Mouse (Mus musculus) cerebellum, adult 9-10 months (tissue): ENCODE results near the gene Spats2l.
A peak's percentile ranks its signal among the peaks of the same experiment; 100 is the strongest.

Source experiments
- DNase-seq: peaks from one replicate; pipeline ENCODE4 v3.0.0; 2022

Spats2l gene

DNA sequence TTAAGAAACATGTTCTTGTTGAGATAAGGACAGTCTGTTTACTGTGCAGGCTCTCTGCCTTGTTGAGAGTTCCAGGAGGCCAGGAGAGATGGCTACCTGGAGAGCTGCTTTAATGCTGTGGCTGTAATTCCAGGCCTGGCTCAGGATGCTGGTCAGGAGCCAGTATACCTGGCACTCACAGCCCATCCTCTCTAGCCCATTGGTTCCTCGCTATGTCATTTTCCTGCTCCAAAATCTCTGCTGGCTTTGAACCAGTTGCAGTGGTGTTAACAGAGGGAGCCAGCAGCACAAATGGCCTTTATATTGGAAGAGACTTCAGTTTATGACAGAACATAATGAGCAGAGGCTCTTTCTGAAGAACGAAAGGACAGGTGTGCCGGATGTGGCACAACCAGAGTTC, 127.5 kb downstream of the Spats2l start:
- no peak for DNase-seq

DNA sequence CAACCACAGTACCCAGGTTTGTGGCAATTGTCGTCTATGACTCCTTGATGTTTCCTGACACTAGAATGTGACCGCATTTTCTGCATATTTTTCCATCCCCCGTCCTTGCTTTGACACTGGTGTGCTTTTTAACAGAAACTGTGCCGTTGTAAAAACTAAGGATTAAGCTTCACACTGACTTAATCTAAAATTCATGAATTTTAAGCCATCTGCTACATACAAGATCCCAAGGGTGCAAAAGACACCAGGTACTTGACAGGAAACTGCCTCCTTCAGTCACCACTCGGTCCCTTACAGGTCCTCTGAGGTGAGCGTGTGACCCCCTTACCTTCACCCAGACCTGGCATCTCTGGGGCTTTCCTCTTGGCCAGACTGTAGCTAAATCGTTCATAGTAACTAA, 129.8 kb downstream of the Spats2l start:
- DNase-seq = no peak

GRCm38 (mm10) chr1:57905912-57906311, 131.9 kb downstream of the Spats2l start:
- DNase-seq = no peak

- no peak for DNase-seq
These were observed 132.3 kb downstream of the Spats2l start for GRCm38 (mm10) chr1:57906312-57906711.

- DNase-seq = no peak
These were observed 137.6 kb downstream of the Spats2l start for GRCm38 (mm10) chr1:57911561-57911960.

- DNase-seq = no peak
These were observed 143.4 kb downstream of the Spats2l start for GRCm38 (mm10) chr1:57917342-57917741.

GRCm38 (mm10) chr1:57918567-57918966, 144.6 kb downstream of the Spats2l start:
- no peak for DNase-seq

GRCm38 (mm10) chr1:57934287-57934686, 160.3 kb downstream of the Spats2l start:
- no peak for DNase-seq

- no peak for DNase-seq
These were observed 166.7 kb downstream of the Spats2l start for GRCm38 (mm10) chr1:57940691-57941090.

DNA sequence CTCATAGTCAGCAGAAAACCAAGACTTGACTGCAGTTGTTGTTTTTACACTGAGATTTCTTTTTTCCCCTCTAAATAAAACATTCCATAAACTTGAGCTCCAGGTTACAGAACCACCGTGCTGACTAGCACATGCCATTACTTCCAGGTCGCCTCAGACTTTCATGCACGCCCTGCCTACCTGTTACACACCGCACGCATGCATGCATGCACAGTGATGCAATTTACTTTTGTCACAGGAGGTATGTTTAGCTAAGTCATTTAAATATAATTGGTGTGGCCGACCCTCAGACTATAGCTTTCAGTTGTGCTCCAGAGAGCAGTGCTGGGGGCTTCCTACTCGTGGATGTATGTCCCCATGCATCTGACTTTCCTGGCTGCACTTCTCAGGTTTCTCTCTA, 167.1 kb downstream of the Spats2l start:
- DNase-seq = no peak

GRCm38 (mm10) chr1:57941734-57942133, 167.8 kb downstream of the Spats2l start:
- no peak for DNase-seq

DNA sequence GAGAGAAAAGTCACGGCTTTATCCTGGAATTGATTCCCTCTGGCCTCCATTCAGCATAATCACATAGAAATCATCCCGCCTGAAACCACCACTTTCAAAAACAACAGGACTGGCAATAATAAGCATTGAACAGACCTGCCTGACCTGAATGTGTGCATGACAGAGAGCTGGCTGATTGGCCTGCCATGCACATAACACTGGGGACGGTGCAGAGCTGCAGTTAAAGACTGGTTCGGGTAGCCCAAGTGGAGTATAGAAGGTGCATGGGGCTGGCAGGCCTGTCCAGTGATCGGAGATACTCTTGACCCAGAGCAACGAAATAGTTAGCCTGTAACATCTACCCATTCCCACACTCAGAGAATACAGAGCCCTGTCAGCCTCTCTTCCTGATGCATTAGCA, 168.3 kb downstream of the Spats2l start:
- DNase-seq = no peak

- DNase-seq = no peak
These were observed 173.8 kb downstream of the Spats2l start for GRCm38 (mm10) chr1:57947552-57948347.

DNA sequence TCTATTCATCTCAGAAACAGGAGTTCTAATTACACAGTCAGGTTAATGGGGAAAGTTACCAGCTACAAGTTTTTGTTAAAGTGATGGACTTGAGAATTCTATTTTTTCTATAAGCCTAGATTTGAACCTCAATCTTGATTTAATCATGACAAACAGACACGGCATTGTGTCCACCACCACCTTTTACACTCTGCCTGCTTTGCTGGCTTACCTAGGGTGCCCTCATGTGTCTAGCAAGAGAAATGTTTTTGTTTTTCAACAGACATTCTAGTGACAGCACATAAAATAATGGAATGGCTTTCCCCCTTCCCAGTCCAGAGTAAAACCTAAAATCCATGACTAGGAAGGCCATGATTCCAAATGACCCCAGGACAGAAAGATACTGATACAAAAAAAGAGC, 175.2 kb downstream of the Spats2l start:
- no peak for DNase-seq

- no peak for DNase-seq
These were observed 175.8 kb downstream of the Spats2l start for GRCm38 (mm10) chr1:57949716-57950115.

- no peak for DNase-seq
These were observed 178.5 kb downstream of the Spats2l start for GRCm38 (mm10) chr1:57952509-57952908.

DNA sequence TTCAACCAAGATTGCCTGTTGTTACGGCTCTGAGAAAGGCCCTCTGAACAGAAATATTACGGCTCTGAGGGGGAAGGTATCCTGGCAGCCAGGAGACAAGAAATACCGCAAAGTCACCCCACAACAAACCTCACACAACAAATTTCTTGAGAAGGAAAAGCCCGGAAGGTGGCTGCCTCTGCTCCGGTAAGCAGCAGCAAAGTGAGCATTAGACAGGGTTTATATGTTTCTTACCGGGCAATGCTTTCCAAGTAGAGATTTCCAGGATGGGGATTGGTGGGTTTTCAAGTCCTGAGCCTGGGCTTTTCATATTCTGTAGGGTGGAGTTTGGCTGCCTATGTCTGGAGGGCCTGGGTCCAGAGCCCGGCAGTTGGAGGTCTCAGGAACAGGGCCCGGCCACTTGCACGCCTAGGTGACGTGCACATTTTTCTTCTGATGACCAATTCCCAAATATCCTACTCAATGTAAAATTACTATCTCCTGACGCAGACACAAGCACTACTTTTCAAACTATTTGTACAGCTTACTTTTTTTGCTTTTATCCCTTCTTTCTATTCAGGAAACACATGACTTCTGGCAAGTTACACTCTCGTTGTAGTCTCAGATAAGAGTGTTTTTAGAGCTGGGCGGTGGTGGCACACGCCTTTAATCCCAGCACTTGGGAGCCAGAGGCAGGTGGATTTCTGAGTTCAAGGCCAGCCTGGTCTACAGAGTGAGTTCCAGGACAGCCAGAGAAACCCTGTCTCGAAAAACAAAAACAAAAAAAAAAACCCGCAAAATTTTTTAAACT, 179.8 kb downstream of the Spats2l start:
- DNase-seq = no peak

GRCm38 (mm10) chr1:57954376-57954765, 180.4 kb downstream of the Spats2l start:
- DNase-seq = no peak

GRCm38 (mm10) chr1:57955774-57956173, 181.8 kb downstream of the Spats2l start:
- DNase-seq = no peak

- peak; percentile 95 for DNase-seq
These were observed 195.6 kb downstream of the Spats2l start for GRCm38 (mm10) chr1:57969327-57970271.

GRCm38 (mm10) chr1:57971588-57971987, 197.6 kb downstream of the Spats2l start:
- no peak for DNase-seq

DNA sequence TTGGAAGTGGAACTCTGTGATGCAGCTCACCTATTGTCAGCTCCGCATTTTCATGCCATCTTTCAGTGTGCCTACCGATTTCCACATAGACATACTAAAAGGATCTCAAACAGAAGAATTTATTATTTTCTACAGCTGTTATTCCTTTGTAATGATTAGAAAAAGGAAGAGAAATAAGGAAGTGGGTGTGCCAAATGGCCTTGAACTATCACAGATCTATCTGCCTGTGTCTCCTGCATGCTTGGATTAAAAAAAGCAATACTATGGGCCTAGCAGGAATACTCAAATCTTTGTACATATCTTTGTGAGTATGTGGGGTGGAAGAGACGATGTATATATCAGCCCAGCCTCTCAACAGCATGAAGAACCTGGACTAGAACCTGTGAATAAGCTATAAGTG, 202.9 kb downstream of the Spats2l start:
- DNase-seq = no peak

DNA sequence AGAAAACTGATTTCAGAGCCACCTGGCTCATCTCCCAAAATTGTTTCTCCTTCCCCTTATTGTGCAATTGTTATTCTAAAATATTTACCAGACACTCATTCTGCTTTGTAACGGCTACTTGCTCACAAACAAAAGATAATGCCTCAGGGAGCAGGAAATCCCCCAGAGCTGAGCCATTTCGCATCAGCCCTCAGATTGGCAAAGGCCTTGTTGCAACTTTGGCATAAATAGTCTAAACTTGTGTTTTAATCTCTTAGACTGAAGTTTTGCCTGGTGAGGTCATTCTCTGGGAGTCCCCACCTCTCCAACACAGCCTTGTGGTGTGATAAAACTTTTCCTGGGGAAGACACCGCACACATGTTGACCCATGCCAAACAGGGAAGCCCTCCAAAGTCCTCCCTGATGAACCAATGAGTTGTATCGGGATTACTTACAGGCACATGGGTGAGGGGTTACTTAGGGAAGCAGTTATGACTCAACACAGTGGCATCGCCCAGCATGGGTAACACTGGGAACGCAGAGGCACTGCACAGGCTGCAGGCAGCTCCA, 215.2 kb downstream of the Spats2l start:
- DNase-seq = no peak
